Mouse (Mus musculus) MEL (cell line): Measurements from ENCODE around the gene Hook2. TPM values are rescaled to one million over a fixed set of nuclear protein-coding genes. Genes with fewer than 3 reads are reported as not detected.

Experiments used
- DNase-seq: peaks from one replicate; pipeline ENCODE4 v3.0.0; 2011; ENCODE audit warnings: low read depth, low spot score
- H3K27ac ChIP-seq: 2 replicates; pipeline ENCODE4 v1.5.1; 2012; ENCODE audit warnings: low read depth, mild to moderate bottlenecking, control low read depth, low read length, moderate library complexity; ENCODE audit not compliant: control insufficient read depth
- H3K27me3 ChIP-seq, 2 experiments: fragments of 150-350 bp in 1 of 2; sonication (generic) in 1 of 2; 2 replicates each; pipeline ENCODE4 v1.6.1; 2012; ENCODE audit warnings: low read length in 2 of 2, mild to moderate bottlenecking in 2 of 2, improper control_type of control experiment in 1 of 2, moderate library complexity in 1 of 2; ENCODE audit not compliant: insufficient read depth in 2 of 2, control insufficient read depth in 1 of 2
- H3K36me3 ChIP-seq, 2 experiments: 2 replicates each; pipeline ENCODE4 v1.6.1; 2012 to 2014; ENCODE audit warnings: low read length in 2 of 2, improper control_type of control experiment in 1 of 2, inconsistent platforms in 1 of 2, mild to moderate bottlenecking in 1 of 2; ENCODE audit not compliant: insufficient read depth in 2 of 2, control insufficient read depth in 1 of 2
- H3K4me1 ChIP-seq, 2 experiments: fragments of 150-350 bp in 1 of 2; sonication (generic) in 1 of 2; 2 replicates each; pipeline ENCODE4 v1.6.1; 2012; ENCODE audit warnings: low read length in 2 of 2, improper control_type of control experiment in 1 of 2, mild to moderate bottlenecking in 1 of 2; ENCODE audit not compliant: insufficient read depth in 2 of 2, control insufficient read depth in 1 of 2
- H3K4me3 ChIP-seq, 2 experiments: fragments of 150-350 bp in 1 of 2; sonication (generic) in 1 of 2; 2 replicates each; pipeline ENCODE4 v1.5.1; 2012; ENCODE audit warnings: low read depth in 2 of 2, low read length in 2 of 2, mild to moderate bottlenecking in 2 of 2, moderate library complexity in 2 of 2, control low read depth in 1 of 2, improper control_type of control experiment in 1 of 2; ENCODE audit not compliant: control insufficient read depth in 1 of 2, insufficient read depth in 1 of 2
- H3K79me2 ChIP-seq: 2 replicates; pipeline ENCODE4 v1.6.1; 2012; ENCODE audit warnings: mild to moderate bottlenecking, low read length, moderate library complexity; ENCODE audit not compliant: control insufficient read depth, poor library complexity, insufficient read depth
- H3K9ac ChIP-seq: 2 replicates; pipeline ENCODE4 v1.6.1; 2012; ENCODE audit warnings: low read depth, mild to moderate bottlenecking, control low read depth, low read length, moderate library complexity; ENCODE audit not compliant: control insufficient read depth, poor library complexity, severe bottlenecking
- H3K9me3 ChIP-seq: fragments of 150-350 bp; sonication (generic); replicated peaks from 2 replicates; pipeline ENCODE4 v1.6.1; 2012; ENCODE audit warnings: mild to moderate bottlenecking, low read length, improper control_type of control experiment, moderate library complexity; ENCODE audit not compliant: insufficient read depth
- CTCF ChIP-seq, 3 experiments: IDR thresholded peaks in 2 of 3; conservative IDR thresholded peaks in 1 of 3; 2 replicates each; pipeline ENCODE4 v1.5.1; 2011 to 2012; ENCODE audit warnings: low read length in 3 of 3, low read depth in 2 of 3, mild to moderate bottlenecking in 2 of 3, improper control_type of control experiment in 1 of 3, inconsistent platforms in 1 of 3, mixed read lengths in 1 of 3, moderate library complexity in 1 of 3; ENCODE audit not compliant: control insufficient read depth in 1 of 3, insufficient read depth in 1 of 3, poor library complexity in 1 of 3, severe bottlenecking in 1 of 3
- ELF1 ChIP-seq: IDR thresholded peaks from 2 replicates; pipeline ENCODE4 v1.6.1; 2014; ENCODE audit warnings: low read depth, mild to moderate bottlenecking, inconsistent platforms, low read length, improper control_type of control experiment, moderate library complexity
- EP300 ChIP-seq, 2 experiments: IDR thresholded peaks; 2 replicates each; pipeline ENCODE4 v1.6.1; 2011; ENCODE audit warnings: improper control_type of control experiment in 2 of 2, low read length in 2 of 2, low read depth in 1 of 2, mild to moderate bottlenecking in 1 of 2
- GABPA ChIP-seq: IDR thresholded peaks from 2 replicates; pipeline ENCODE4 v1.6.1; 2012; ENCODE audit warnings: low read depth, mild to moderate bottlenecking, inconsistent platforms, low read length, improper control_type of control experiment, moderate library complexity
- GATA1 ChIP-seq: IDR thresholded peaks from 2 replicates; pipeline ENCODE4 v1.6.1; 2011; ENCODE audit warnings: low read depth, low read length, improper control_type of control experiment
- HCFC1 ChIP-seq: IDR thresholded peaks from 2 replicates; pipeline ENCODE4 v1.6.1; 2012; ENCODE audit warnings: low read depth, mild to moderate bottlenecking, inconsistent platforms, low read length, improper control_type of control experiment, moderate library complexity
- JUND ChIP-seq: IDR thresholded peaks from 2 replicates; pipeline ENCODE4 v1.6.1; 2011; ENCODE audit warnings: low read depth, mild to moderate bottlenecking, improper control_type of control experiment, low read length
- KAT2A ChIP-seq: conservative IDR thresholded peaks from 2 replicates; pipeline ENCODE4 v1.6.1; 2012; ENCODE audit warnings: low read depth, low read length, improper control_type of control experiment, inconsistent platforms
- MAZ ChIP-seq: IDR thresholded peaks from 2 replicates; pipeline ENCODE4 v1.6.1; 2012; ENCODE audit warnings: low read depth, mild to moderate bottlenecking, inconsistent platforms, low read length, improper control_type of control experiment
- MYB ChIP-seq: IDR thresholded peaks from 2 replicates; pipeline ENCODE4 v1.6.1; 2011; ENCODE audit warnings: mild to moderate bottlenecking, low read depth, low read length, improper control_type of control experiment
- MYC ChIP-seq: IDR thresholded peaks from 2 replicates; pipeline ENCODE4 v1.6.1; 2011; ENCODE audit warnings: low read depth, mild to moderate bottlenecking, low read length, improper control_type of control experiment, moderate library complexity
- POLR2A ChIP-seq, 2 experiments: IDR thresholded peaks; 2 replicates each; pipeline ENCODE4 v1.6.1; 2011 to 2012; ENCODE audit warnings: low read length in 2 of 2, mild to moderate bottlenecking in 2 of 2, control low read depth in 1 of 2, improper control_type of control experiment in 1 of 2, low read depth in 1 of 2, moderate library complexity in 1 of 2; ENCODE audit not compliant: control insufficient read depth in 1 of 2, insufficient read depth in 1 of 2, poor library complexity in 1 of 2
- TAL1 ChIP-seq: IDR thresholded peaks from 2 replicates; pipeline ENCODE4 v1.6.1; 2012; ENCODE audit warnings: mild to moderate bottlenecking, inconsistent platforms, low read length, moderate library complexity, mixed read lengths
- USF2 ChIP-seq, 2 experiments: IDR thresholded peaks; 2 replicates each; pipeline ENCODE4 v1.6.1; 2011 to 2012; ENCODE audit warnings: improper control_type of control experiment in 2 of 2, low read length in 2 of 2, borderline replicate concordance in 1 of 2, inconsistent platforms in 1 of 2, low read depth in 1 of 2, mild to moderate bottlenecking in 1 of 2; ENCODE audit not compliant: insufficient read depth in 1 of 2
- ZC3H11A ChIP-seq: IDR thresholded peaks from 2 replicates; pipeline ENCODE4 v1.6.1; 2012; ENCODE audit warnings: low read depth, mild to moderate bottlenecking, inconsistent platforms, low read length, improper control_type of control experiment
- ZMIZ1 ChIP-seq: IDR thresholded peaks from 2 replicates; pipeline ENCODE4 v1.6.1; 2012; ENCODE audit warnings: low read depth, mild to moderate bottlenecking, inconsistent platforms, low read length, improper control_type of control experiment, moderate library complexity
- ZNF384 ChIP-seq: IDR thresholded peaks from 2 replicates; pipeline ENCODE4 v1.6.1; 2012; ENCODE audit warnings: low read depth, mild to moderate bottlenecking, inconsistent platforms, low read length, improper control_type of control experiment
- polyA plus RNA-seq, 2 experiments: library from polyadenylated mRNA; stranded (reverse) in 1 of 2; unstranded in 1 of 2; fragments of >175 nt in 1 of 2; fragments of >200 nt in 1 of 2; gene quantifications; 2 replicates each; pipeline versions ENCODE4 v1.2.1 to v1.2.4; 2012; ENCODE audit warnings: low replicate concordance in 2 of 2, low read depth in 1 of 2; ENCODE audit not compliant: insufficient read length in 2 of 2, insufficient read depth in 1 of 2, missing spikeins in 1 of 2
- total RNA-seq: library from RNA; depleted of rRNA; stranded (reverse); fragments of 300-350 nt; gene quantifications from 2 replicates; pipeline ENCODE4 v1.2.3, GENCODE M21; 2012

The Hook2 gene
- total and polyA plus RNA-seq, 3 experiments, result 10.5 to 17.5 TPM; not detected in 1

GRCm38 (mm10) chr8:85036718-85037365 is 46.4 kb downstream of the Hook2 start, which contains the start of gene Tnpo2 (continued):
- TF ChIP-seq TAL1 (no peak), ZNF384 (peak; percentile 100), KAT2A (peak; percentile 78), MAZ (no peak), GABPA (no peak), HCFC1 (peak; percentile 92), GATA1 (no peak), MYB (no peak; the same call in 1 of the 2 replicates), ZC3H11A (no peak), EP300 (IDR thresholded peaks at IDR 0.05; ENCODE audit: low read depth in 1 of 2, low read length in 2 of 2) (peak in 1 of 2 experiments; percentile 50; a peak in 2 of 4 replicates), ELF1 (no peak), CTCF (IDR thresholded peaks at IDR 0.05 in 2 of 3, conservative IDR thresholded peaks at IDR 0.05 in 1 of 3; ENCODE audit: control insufficient read depth in 1 of 3, insufficient read depth in 1 of 3, low read depth in 2 of 3, low read length in 3 of 3, poor library complexity in 1 of 3, severe bottlenecking in 1 of 3) (no peak), JUND (no peak), MYC (peak; percentile 96)

GRCm38 (mm10) chr8:85037366-85037680 is 46.9 kb downstream of the Hook2 start:
- no peak for DNase-seq
- Histone ChIP-seq H3K27me3 (no peaks in the 10 kb centered on the region), H3K9me3 (no peaks in the 10 kb centered on the region), H3K79me2 (peaks cover 55% of the 10 kb centered on the region), H3K4me1 (peaks cover 3 to 15% of the 10 kb centered on the region in 2 experiments), H3K9ac (peak overlapping the region; percentile 99), H3K27ac (peak overlapping the region; percentile 98), H3K4me3 (peak overlapping the region; percentile 86 to 88), H3K36me3 (peaks cover 15 to 36% of the 10 kb centered on the region in 2 experiments)
- no peak for TF ChIP-seq USF2 (IDR thresholded peaks at IDR 0.05; ENCODE audit: borderline replicate concordance in 1 of 2, insufficient read depth in 1 of 2, low read depth in 1 of 2, low read length in 2 of 2)
- TF ChIP-seq POLR2A (IDR thresholded peaks at IDR 0.05; ENCODE audit: control insufficient read depth in 1 of 2, insufficient read depth in 1 of 2, low read depth in 1 of 2, low read length in 2 of 2, poor library complexity in 1 of 2), result 0 out of 4 replicates have a peak, but pooled peaks of 1 of the 2 experiments have one; percentile 3
- 0 out of 2 replicates have a peak, but pooled peaks have one; percentile 52 for TF ChIP-seq ZMIZ1
